Mouse (Mus musculus): ENCODE data around the gene Ube3b.

DNA sequence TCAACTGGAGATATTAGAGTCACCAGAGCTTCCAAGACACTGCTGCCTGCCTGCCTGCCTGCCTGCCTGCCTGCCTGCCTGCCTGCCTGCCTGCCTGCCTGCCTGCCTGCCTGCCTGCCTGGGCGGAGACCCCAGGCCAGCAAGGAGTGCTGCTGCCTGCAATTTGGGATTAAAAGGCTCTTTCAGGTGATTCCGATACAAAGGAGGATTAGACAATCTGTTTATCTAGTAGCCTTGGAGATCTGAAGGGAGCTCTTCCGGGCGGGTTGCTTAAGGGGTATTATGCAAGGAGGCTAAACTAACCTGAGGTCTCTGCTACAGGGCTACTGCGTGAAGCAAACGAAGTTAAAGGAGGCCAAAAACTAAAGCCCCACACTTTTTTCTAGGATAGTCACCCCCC is 1.5 kb upstream of the Ube3b start:
- TF ChIP-seq POLR2A (IDR thresholded peaks at IDR 0.05; ENCODE audit: low read depth, low read length) (no peak), CTCF (IDR thresholded peaks at IDR 0.05; ENCODE audit: extremely low read depth, insufficient read length, insufficient replicate concordance, low read depth, low read length) (no peak)

Data from small intestine, adult 2 months (tissue).